Mouse (Mus musculus): ENCODE measurements around the gene Chek2.

Gene Chek2

GRCm38 (mm10) chr5:110898785-110899184 lies 59.0 kb downstream of the Chek2 start:
- DNase-seq (ENCODE audit: low spot score) = no peak

GRCm38 (mm10) chr5:110900331-110900730 lies 60.6 kb downstream of the Chek2 start:
- DNase-seq (ENCODE audit: low spot score) = no peak

GRCm38 (mm10) chr5:110906708-110907107 lies 66.9 kb downstream of the Chek2 start:
- DNase-seq (ENCODE audit: low spot score) = no peak

- no peak for DNase-seq (ENCODE audit: low spot score)
These were observed 69.1 kb downstream of the Chek2 start for GRCm38 (mm10) chr5:110908879-110909278.

- no peak for DNase-seq (ENCODE audit: low spot score)
These were observed 70.3 kb downstream of the Chek2 start for GRCm38 (mm10) chr5:110909955-110910589.

- no peak for DNase-seq (ENCODE audit: low spot score)
These were observed 75.1 kb downstream of the Chek2 start for GRCm38 (mm10) chr5:110914859-110915258.

GRCm38 (mm10) chr5:110916241-110916640 lies 76.5 kb downstream of the Chek2 start:
- no peak for DNase-seq (ENCODE audit: low spot score)

- DNase-seq (ENCODE audit: low spot score) = no peak
These were observed 79.8 kb downstream of the Chek2 start for GRCm38 (mm10) chr5:110919541-110919940.

GRCm38 (mm10) chr5:110923336-110923735 lies 83.6 kb downstream of the Chek2 start:
- DNase-seq (ENCODE audit: low spot score) = no peak
